Mouse (Mus musculus) R1 (cell line): ENCODE results near the gene Cdrt4.
A peak's percentile ranks its signal among the peaks of the same experiment; 100 is the strongest.

Experiments used
- DNase-seq: peaks from one replicate; pipeline ENCODE4 v3.0.0-alpha.2; 2018; ENCODE audit warnings: low read depth, low spot score

Cdrt4 gene

DNA sequence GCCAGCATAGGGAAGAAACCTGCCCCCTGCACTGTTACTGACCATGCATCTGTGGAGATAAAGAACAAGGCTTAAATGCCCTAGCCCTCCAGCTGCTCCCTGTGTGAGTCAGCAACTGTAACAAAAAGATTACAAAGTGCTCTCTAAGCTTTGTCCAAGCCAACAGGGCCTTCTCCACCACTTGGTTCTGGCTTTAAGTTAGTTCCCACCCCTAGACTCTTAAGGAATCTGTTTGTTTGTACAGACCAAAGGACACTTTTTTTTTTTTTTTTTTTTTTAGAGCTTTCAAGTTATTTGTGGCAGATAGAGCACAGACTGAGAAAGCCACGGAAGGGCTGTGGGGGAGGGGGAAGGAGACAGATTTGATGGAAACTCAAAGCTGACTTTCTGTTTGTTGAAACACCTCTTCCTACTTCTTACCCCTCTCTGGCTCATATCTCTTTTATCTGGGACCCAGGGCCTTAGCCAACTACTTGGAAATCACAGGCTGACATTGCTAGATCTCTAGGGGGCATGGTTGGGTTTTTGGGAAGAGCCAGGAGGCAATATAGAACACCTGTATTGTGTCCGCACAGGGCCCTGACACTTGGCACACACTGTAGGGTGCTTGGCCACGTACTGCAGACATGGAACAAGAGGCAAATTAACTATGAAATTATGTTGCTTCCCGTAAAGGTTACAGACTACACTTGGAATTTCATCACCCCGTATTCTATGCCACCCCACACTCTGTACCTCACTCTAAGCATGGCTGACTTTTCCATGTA is 44.9 kb downstream of the Cdrt4 start:
- DNase-seq, result peak; percentile 55

DNA sequence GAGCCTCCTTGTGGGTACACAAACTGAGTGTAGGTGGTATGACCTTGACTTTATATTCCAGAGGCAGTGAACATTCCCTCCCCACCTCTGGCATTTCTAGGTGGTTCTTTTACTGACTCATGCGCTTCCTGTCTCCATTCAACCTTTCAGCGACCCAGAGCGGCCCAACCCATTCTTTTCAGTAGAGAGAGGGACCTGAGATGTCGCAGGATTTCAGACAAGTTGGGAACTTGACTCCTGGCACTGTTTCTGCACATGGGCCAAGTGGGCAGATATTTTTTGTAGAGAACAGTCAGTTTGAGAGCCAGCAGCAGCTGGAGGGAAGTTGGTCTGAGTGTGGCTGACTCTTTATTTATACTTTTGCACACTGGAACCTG is 45.5 kb downstream of the Cdrt4 start:
- peak; percentile 92 for DNase-seq

DNA sequence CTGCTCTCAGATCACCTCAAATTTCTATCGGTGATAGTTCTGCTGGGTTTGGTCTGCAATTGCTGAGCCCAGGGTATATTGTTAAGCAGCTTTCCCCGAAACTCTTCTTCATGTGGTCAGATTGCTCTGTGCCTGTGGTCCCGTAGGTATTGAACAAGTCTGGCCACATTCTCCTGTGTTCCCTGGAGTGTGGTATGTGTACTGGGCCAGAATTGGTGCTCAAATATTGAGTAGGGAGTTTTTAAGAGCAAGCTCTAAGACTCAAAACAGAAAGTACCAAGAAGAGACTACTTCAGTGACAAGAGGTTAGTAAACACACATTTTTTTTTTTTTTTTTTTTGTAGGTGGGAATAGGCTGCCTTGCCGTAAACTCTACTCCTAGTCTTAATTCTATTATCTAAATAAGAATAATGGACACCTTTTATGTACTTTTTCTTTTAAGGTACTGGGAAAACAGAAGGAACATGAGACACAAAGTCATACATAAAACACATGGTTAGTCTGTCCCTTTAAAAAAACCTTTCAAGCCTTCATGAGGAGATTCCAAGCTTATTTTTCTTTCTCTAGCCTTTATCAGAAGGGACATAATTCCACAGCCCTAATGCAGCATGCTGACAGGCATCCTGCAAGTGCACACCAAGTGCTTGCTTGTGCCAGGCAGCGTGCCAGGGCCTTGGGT is 46.2 kb downstream of the Cdrt4 start:
- peak; percentile 21 for DNase-seq

DNA sequence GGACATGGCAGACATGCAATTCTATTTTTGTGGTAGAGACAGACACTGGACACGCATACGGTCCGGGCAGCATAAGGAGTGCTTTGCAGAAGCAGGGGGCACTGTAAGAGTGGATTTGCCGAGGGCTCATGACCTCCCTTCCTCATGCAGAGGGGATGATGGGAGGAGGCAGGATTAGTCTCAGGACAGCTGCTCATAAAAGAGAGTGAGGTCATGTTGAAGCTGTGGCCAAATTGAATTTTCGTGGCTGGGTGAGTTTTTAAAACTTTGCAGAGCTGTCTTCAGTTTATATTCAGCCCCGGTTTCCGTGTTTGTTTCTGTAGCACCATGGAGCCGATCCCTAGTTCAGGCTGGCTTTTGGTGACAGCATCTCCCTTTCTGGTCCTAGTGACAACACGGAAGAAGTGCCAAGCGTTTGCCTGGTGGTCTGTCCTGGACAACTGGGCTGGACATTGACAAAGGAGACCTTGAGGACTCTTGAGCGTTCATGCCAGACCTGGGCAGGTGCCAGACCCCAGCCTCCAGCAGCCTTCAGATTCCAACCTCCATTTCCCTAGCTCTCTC is 46.8 kb downstream of the Cdrt4 start:
- no peak for DNase-seq

DNA sequence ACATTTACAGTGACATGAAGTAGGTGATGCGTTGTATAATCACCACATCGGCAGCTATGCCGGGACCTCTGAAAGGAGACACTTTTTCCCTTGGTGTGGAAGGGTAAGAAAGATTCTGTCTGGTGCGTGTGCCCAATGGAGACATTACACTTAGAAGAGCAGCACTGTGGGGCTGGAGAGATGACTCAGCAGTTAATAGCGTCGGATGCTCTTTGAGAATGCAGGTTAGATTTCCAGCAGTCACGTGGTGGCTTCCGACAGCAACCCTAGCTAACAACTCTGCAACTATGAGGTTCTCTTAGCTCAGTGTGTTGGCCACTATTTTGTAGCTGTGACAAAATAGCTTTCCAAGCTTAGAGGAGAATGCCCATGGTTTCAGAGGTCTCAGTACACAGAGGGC is 49.1 kb downstream of the Cdrt4 start:
- DNase-seq, result peak; percentile 62

DNA sequence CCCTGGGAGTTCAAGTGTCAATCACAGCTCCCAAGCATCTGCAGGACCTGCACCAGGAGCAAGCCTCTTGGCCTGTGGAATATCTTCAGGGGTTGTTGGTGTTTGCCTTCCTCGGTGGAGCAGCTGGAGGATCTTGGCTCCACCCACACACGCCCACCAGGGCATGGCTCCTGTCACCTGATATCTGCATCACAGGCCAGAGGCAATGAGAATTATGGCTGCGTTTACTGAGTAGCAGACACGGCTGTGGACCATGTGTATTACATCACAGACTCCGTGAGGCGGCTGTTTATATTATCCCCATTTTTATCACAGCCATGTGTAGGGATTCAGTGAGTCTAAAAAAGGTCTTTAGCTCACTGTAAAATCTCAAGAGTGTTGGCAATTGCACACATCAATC is 53.6 kb downstream of the Cdrt4 start:
- DNase-seq, result no peak

DNA sequence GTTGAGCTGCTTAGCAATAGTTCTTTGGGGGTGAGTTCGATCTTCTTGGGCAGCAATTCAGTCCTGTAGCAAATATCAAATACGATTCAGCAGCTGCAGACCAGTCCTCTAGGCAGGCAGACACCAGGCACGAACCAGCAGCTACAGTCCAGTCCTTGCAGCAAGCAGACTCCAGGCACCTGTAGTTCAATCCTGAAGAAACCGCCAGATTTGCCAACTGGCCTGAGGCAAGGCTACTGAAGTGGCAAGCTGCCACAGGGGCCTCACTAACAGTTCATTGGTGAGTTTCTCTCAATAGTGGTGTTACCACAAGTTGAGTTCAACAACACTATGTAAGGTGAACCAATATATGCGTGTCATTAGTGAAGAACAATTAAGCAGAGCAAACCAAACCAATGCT is 56.4 kb downstream of the Cdrt4 start:
- DNase-seq, result no peak

DNA sequence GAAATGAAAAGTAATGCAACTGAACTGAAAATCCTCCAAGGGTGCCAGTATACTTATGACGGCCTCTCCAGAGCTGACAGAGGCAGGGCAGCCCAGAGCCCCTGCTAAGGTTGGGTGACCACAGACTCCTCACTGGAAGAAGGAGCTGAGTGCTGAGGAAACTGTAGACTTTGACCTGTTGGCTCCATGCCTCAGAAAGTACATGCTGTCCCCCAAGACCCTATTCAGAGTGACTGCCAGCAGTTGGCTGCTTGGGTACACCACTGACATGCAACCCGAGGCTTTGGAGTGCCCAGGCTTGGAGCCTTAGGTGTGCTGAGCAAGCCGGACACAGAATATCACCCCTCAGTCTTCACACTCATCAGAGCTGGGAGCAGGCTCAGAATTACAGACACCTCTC is 57.0 kb downstream of the Cdrt4 start:
- DNase-seq, result no peak

DNA sequence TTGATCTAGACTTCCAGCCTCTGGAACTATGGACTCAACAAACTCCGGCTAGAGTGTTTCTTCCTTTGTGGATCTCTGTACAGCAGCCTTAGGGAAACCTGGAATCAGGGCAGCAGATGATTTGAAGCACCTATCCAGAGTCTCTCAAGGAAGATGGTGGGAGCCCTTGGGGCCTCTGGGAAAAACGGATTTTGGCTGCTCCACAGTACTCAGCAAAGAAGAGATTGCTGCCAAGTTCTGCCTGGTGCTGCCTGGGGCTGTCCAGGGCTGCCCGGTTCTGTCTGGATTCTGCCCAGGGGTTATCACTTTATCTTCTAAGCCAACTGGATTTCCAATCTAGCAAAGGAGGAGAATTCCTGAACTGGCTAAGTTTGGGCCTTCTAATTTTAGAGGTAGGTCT is 58.8 kb downstream of the Cdrt4 start:
- no peak for DNase-seq

DNA sequence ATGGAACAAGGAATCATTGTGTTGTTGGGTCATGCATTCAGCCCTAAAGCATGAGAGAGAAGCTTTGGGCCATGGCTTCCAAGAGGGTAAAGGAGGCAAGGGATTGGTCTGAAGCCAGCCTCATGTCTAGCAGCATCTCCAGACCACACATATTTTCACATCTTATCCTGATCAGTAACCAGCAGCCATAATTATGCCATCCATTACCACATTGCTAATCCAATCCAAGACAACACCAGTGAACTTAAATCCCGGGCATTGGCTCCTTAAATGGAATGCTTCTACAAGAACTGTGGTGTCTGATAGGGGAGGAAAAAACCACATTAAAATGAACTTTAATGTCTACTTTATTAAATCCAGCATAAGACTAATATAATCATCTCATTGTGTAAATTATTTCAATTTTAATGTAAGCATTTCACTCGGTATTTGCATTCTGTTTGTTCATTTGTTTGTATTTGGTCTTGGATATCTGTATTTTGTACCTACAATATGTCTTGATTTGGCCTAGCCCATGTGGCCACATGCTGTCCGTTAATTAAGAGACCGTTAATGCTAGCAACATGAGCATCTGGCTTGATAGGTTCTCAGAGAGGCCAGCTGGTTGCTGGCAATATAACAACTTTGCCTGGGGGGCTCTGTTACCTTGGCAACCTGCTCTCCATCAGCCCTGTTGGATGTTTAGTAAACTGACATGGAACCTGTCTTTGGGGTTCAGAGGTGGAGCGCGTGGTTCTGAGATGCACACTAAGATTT is 66.5 kb downstream of the Cdrt4 start:
- no peak for DNase-seq

DNA sequence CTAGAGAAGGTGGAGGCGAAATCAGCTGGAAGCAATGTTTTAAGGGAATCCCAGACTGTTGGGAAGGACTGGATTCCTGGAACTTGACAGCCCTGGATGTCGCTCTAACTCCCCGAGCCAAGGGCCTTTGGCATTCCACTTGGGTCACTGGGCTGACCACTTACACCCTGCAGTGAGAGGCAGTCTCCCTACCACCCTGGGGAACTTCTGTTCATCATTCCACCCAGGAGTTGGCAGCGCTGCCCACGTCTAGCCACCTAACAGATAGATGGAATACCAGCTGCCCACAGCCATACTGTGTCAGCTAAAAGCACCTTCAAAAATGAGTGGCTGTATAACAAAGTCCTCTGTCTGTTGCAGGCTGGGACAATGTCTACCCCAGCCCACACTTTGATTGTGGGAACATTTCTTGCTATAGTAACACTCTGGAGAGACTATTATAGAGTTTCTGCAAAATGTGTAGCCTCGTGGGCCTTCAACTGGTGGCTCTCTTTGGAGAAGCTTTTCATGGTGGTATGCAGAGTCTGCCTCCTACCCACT is 67.2 kb downstream of the Cdrt4 start:
- no peak for DNase-seq

DNA sequence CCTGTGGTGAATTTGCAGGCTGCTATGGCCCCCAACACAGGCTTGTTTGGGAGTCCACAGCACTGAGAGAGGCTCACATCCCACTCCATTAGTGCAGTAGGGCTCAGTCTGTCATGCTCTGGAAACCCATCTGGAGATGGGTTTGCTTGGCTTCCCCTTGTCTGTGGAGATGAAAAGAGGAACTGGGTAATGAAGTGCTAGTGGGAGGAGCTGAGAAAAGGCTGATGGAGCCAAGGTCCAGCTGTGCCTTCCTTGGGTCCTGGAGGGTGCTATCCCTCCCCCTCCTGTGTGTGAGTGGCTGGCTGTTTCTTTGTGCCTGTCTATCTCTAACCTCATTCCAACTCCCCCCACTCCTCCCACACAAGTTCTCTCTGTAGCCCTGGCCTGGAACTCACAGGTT is 69.6 kb downstream of the Cdrt4 start:
- no peak for DNase-seq

DNA sequence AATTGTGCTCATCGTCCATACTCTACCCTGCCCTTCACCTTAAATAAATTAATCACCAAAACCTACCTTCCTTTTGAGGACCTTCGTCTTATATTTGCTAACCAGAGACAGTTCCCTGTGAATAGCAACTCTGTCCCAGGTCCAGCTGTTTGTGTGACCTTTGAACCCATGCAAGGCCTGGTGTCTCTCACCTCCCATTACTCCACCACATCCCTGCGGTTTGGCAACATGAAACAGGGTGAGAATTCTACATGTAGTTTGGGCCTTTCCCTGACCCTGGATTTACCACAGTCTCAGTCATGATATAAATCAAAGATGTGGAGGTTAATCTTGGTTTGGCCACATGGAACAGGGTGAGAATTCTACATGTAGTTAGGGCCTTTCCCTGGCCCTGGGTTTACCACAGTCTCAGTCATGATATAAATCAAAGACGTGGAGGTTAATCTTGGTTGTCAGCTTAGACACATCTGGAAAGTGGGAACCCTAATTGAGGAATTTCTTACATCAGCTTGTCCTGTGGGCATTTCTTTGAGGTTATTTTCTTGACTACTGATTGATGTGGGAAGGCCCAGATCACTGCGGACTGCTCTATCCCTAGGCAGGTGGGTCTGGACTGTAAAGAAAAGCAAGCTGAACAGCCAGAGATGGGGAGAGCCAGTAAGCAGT is 70.3 kb downstream of the Cdrt4 start:
- DNase-seq, result no peak

DNA sequence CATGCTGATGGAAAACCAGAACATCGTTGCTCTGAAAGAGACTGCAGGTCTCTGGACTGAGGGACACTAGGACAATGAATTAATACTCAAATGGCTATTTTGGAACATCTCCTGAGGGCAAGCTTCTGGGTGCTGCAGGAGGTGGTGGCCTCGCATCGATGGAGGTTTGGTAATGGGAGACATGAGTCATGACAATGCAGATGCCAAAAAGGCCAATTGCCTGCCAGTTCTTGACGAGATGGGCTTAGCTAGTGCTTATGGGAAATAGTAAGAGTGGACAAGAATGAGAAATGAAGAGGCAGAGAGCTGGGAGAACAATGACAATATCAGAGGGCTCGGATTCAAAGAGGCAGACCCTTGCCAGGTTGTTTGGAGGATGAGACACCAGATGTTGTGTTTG is 72.5 kb downstream of the Cdrt4 start:
- DNase-seq, result no peak

DNA sequence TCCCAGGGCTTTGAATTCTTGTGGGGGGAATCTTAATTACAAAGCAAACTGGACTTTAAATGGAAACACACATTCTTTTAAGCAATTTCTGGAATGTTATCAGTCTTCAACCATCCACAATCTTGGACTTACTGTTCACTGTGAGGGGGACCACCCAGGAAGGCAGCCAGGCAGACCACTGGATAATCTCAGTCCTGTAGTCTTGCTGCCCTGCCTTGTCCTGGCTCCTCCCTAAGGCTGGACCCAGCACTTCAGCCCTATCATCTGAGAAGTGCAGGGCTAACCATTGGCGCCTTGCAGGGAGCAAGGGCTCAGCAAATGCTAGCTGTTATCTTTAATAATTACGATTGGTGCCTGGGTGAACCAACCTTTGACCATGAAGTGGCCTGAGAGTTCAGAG is 73.1 kb downstream of the Cdrt4 start:
- DNase-seq, result peak; percentile 36

DNA sequence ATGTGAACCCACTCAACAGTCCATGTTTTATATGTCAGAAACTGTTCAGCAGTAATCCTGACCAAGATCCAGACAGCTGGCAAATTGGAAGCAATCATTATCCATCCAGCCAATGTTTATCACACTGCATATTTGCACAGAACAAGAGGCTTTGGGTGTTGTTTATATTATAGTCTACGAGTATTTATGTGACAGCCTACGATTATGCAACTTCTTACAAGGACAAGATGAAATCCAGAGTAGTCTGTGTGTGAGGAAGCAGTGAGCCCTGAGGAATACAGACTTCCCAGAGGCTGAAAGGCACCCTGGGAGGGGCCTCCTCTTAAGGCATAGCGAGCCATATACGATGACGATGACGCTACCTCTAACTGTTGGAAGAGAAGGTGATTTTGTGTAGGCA is 74.5 kb downstream of the Cdrt4 start:
- DNase-seq, result no peak

DNA sequence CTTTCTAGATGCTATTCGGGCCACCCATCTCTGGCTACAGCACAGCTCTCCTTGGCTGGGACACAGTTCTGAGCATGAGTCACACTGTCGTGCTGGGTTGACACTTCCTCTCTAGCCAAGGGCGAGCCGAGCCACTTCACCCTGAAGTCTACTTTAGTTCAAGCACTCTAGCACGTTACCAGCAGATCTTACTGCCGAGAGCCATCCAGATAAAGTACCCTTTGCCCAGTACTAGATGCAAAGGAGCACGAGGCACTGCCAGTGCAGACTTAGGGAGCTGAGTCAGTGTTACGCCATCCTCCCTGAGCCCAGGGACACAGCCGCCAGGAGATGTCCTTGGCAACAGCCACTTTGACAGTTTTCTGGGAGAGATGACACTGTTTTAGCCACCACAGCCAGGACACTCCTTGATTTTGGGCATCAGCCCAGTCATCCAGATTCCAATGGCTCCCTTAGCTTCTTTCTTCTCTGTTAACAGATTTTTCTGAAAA is 75.7 kb downstream of the Cdrt4 start:
- no peak for DNase-seq

DNA sequence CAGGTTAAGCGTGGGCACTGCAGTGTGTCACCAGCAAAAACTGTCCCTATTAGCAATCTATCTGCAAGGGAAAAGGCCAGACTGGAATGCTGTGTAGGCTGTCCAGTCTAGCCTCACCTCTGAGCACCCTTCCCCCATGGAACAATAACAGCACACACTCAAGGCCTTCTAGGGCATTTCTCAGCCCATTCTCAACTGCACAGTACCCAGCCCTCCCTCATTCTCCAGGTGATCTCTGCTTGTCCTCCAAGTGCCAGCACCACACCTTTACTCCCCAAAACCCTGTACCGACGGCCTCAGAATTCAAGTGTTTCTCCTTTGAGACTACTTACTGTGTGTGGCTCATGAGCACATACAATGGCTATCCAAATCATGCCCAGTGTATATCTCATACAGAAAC is 77.1 kb downstream of the Cdrt4 start:
- no peak for DNase-seq

DNA sequence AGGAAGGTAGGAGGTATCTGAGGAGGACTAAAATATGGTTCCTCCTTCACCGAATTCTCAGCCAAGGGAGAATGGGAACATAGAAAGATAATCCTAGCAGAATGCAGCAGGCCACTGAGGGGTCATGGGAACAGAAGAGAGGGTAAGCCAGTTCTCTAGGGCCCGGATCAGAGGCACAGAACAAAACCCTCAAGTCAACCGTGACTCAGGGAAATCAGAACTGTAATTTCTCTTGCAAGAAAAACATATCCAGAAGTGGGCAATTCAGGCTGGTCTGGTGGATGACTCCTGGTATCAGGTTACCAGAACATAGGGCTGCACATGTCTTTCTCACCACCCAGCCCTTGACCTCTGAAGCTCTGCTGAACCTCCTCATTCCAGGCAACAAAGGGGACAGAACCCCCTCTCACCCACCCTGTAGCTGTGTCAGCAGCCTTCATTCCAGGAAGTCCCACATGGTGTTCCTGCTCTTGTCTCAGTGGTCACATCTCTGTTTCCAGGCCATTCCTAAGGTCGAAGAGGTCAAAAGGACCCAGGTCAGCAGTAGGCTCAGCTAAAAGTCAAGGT is 78.2 kb downstream of the Cdrt4 start:
- no peak for DNase-seq

DNA sequence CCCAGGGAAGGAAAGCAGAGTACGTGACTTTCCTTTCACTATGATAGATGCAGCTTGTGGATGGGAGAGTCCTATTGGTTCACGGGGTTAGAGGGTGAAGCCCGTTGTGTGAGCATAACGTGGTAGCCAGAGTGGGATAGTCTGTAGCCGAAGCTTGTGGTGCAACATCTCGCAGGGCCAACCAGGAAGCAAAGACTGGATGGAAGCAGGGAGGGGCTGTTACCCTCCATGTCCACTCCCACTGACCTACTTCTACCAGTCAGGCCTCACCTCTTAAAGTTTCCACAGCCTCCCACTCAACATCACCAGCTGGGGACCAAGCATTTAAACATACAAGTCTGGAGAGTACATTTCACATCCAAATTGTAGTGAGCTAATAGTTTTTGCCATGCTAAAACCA is 78.7 kb downstream of the Cdrt4 start:
- no peak for DNase-seq
